Mouse (Mus musculus) lung, adult 10 weeks (tissue): ENCODE data around the gene Tnrc6a. TPM values are rescaled to one million over a fixed set of nuclear protein-coding genes. Genes with fewer than 3 reads are reported as not detected.

Source experiments
- polyA plus RNA-seq: library from polyadenylated mRNA; stranded (reverse); fragments of 350-450 nt; fragmentation: Illumina TruSeq; extraction: RNeasy Lipid Tissue Mini Kit (QIAGEN cat#74804); gene quantifications from one replicate; pipeline ENCODE4 v1.2.3, GENCODE M21; 2014; ENCODE audit warnings: low read depth, low replicate concordance; ENCODE audit not compliant: insufficient read depth

Tnrc6a gene
- polyA plus RNA-seq = 7.4 TPM

GRCm38 (mm10) chr7:123123665-123124298 lies at the start of gene Tnrc6a:
Gene Tnrc6a, plus strand, starts transcription at chr7:123123885.

GRCm38 (mm10) chr7:123214365-123215075 lies 90.8 kb downstream of the Tnrc6a start, which contains the start of gene Slc5a11:
Gene Slc5a11, plus strand, starts transcription at chr7:123214780.

Other genes with a start within 250 kb of the Tnrc6a start
- gene Rbbp6, start 158.2 kb upstream of the Tnrc6a start, polyA plus RNA-seq = 23.4 TPM
- not detected for gene Slc5a11, start 90.9 kb downstream of the Tnrc6a start, polyA plus RNA-seq
- 22.4 TPM for gene Lcmt1, start 245.9 kb downstream of the Tnrc6a start, polyA plus RNA-seq
- 14.1 TPM for gene Arhgap17, start 246.0 kb downstream of the Tnrc6a start, polyA plus RNA-seq